Mouse (Mus musculus): ENCODE data around the gene Lad1. TPM values are rescaled to one million over a fixed set of nuclear protein-coding genes. Genes with fewer than 3 reads are reported as not detected.
A peak's percentile ranks its signal among the peaks of the same experiment; 100 is the strongest.

The Lad1 gene
- polyA plus RNA-seq, 1 experiment from 2014 or later, result 0.58 TPM

DNA sequence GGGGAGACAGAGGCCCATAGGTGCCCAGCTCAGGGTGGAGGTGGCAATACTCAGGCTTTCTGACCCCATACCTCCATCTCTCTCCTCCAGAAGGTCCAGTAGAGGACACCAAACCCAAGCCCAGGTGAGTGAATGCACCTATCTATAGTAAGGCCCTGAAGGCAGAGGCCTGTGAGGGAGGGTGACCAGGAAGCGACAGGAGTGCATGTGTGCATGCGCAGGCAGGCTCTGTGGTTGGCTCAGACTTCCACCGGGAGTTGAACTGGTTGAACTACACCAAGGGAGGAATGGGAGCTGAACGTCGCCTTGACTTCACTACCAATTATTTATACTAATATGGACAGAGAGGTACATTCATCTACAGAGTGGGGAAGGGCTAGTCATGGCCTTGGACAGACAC lies 28.2 kb downstream of the Lad1 start:
- no peak for DNase-seq
- no peaks in the 10 kb centered on the region for H3K27me3 ChIP-seq (ENCODE audit: control insufficient read depth, insufficient read depth, low read length)
- no peak overlapping the region for H3K4me3 ChIP-seq (replicated peaks; ENCODE audit: low read depth, low read length)

DNA sequence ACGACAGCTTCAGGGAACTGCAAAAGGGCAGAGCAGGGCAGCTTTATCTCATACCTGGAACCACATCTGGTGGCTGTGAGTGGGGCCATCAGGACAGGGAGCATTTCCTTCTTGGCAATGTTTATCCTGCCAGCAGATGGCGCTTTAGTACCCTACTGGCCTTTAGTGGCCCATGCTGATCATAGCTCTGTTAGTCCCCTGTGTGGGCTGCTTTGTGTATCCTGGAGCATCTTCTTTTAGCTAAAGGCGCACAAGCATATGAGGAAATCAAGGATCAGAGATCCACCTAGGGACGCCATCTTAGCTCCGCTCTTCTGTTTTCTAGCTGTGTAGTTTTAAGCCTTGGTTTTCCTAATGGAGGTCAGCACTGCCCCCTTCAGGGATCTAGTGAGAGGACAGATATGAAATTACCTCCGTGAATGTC lies 28.8 kb downstream of the Lad1 start:
- H3K27me3 ChIP-seq (ENCODE audit: control insufficient read depth, insufficient read depth, low read length), result no peaks in the 10 kb centered on the region
- no peak for ATAC-seq (ENCODE audit: low FRiP score, low TSS enrichment)
- no peak overlapping the region for H3K9ac ChIP-seq (replicated peaks; ENCODE audit: low read length)
- H3K9me3 ChIP-seq (ENCODE audit: control insufficient read depth, low read length), result no peaks in the 10 kb centered on the region
- WGBS, result 27% methylated on average over 6 of the region's 6 CpGs
- no peaks in the 10 kb centered on the region for H3K36me3 ChIP-seq (ENCODE audit: control insufficient read depth, insufficient read depth, low read length)
- no peak overlapping the region for H3K4me2 ChIP-seq (ENCODE audit: low read length)
- DNase-seq, result peak; percentile 69
- H3K27ac ChIP-seq (replicated peaks; ENCODE audit: low read depth, low read length), result no peak overlapping the region
- peaks cover 3% of the 10 kb centered on the region for H3K4me1 ChIP-seq (ENCODE audit: control insufficient read depth, insufficient read depth, low read length)
- no peak overlapping the region for H3K4me3 ChIP-seq (replicated peaks; ENCODE audit: low read depth, low read length)

More for the DNA sequence above, 28.2 kb downstream of the Lad1 start:
- Histone ChIP-seq H3K4me2 (ENCODE audit: low read length) (no peak overlapping the region), H3K9me3 (ENCODE audit: control insufficient read depth, low read length) (no peaks in the 10 kb centered on the region), H3K36me3 (ENCODE audit: control insufficient read depth, insufficient read depth, low read length) (no peaks in the 10 kb centered on the region), H3K9ac (replicated peaks; ENCODE audit: low read length) (no peak overlapping the region), H3K27ac (replicated peaks; ENCODE audit: low read depth, low read length) (no peak overlapping the region), H3K4me1 (ENCODE audit: control insufficient read depth, insufficient read depth, low read length) (no peaks in the 10 kb centered on the region)
- 76% methylated on average over 5 of the region's 5 CpGs for WGBS
- ATAC-seq (ENCODE audit: low FRiP score, low TSS enrichment), result no peak

DNA sequence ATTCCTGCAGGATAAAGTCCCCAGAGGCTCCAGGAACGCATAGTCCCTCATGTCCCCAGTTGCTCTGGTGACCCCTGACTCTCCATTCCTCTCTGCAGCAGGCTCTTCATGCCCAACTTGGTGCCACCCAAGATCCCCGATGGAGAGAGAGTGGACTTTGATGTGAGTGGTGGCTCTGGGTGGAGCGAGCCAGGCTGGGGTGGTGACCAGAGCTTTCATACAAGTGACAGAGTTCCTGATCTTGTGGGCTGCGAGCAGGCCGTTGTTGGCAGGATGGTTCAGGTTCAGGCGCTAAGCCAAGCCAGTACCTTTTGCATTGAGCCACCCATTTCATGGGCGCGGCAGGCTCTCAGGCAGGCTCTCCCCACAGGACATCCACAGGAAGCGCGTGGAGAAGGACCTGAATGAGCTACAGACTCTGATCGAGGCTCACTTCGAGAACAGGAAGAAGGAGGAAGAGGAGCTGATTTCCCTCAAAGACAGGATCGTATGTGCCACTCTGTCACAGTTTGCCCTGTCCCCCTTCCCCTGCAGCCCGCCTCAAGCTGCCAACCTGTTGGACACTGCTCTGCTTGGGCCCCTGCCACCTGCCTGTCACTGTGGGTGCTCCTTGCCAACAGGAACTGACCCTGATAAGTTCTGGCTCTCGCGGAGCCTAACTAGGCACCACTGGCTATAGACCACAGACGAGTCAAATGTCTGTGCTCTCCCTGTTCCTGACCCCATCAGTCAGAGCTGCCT lies 29.4 kb downstream of the Lad1 start:
- H3K36me3 ChIP-seq (ENCODE audit: control insufficient read depth, insufficient read depth, low read length), result no peaks in the 10 kb centered on the region
- 88% methylated on average over 17 of the region's 17 CpGs for WGBS
- H3K4me3 ChIP-seq (replicated peaks; ENCODE audit: low read depth, low read length), result no peak overlapping the region
- H3K9ac ChIP-seq (replicated peaks; ENCODE audit: low read length), result no peak overlapping the region
- ATAC-seq (ENCODE audit: low FRiP score, low TSS enrichment) (no peak), DNase-seq (no peak)
- H3K9me3 ChIP-seq (ENCODE audit: control insufficient read depth, low read length), result no peaks in the 10 kb centered on the region
- H3K4me2 ChIP-seq (ENCODE audit: low read length), result no peak overlapping the region
- H3K4me1 ChIP-seq (ENCODE audit: control insufficient read depth, insufficient read depth, low read length), result peaks cover 7% of the 10 kb centered on the region
- H3K27ac ChIP-seq (replicated peaks; ENCODE audit: low read depth, low read length), result no peak overlapping the region
- no peaks in the 10 kb centered on the region for H3K27me3 ChIP-seq (ENCODE audit: control insufficient read depth, insufficient read depth, low read length)

DNA sequence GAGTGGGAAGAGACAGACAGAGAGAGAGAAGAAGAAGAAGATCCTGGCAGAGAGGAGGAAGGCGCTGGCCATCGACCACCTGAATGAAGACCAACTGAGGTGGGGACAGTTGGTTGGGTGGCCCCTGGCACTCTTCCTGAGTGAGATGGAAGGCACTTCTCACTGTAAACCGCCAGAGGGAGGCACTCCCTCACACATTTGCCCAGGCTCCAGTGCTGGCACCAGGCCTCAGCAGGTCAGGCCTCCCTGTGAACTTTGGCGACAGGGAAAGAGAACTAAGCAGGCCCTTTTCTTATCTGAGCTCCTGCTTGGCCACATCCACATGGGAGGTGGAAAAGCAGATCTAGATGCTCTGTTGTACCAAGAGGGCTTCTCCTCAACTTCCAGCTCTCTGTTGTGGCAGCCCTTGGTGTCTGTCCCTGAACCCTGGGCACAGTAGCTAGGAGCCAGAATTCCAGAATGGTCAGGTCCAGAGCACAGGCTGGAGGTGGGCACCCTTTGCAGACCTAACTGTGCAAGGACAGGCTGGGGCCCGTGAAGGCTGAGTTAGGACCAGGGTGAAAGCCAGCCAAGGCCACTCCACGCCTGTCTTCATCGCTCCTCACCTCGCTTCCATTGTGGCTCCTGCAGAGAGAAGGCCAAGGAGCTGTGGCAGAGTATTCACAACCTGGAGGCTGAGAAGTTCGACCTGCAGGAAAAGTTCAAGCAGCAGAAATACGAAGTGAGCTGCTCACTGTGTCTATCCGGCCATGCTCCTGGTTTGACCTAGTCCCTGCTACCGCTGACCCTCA lies 32.5 kb downstream of the Lad1 start:
- ATAC-seq (ENCODE audit: low FRiP score, low TSS enrichment) (no peak), DNase-seq (peak; percentile 40)
- Histone ChIP-seq H3K9me3 (ENCODE audit: control insufficient read depth, low read length) (no peaks in the 10 kb centered on the region), H3K4me2 (ENCODE audit: low read length) (no peak overlapping the region), H3K4me1 (ENCODE audit: control insufficient read depth, insufficient read depth, low read length) (peaks cover 7% of the 10 kb centered on the region), H3K4me3 (replicated peaks; ENCODE audit: low read depth, low read length) (no peak overlapping the region), H3K27me3 (ENCODE audit: control insufficient read depth, insufficient read depth, low read length) (no peaks in the 10 kb centered on the region), H3K9ac (replicated peaks; ENCODE audit: low read length) (no peak overlapping the region), H3K27ac (replicated peaks; ENCODE audit: low read depth, low read length) (no peak overlapping the region), H3K36me3 (ENCODE audit: control insufficient read depth, insufficient read depth, low read length) (no peaks in the 10 kb centered on the region)
- whole genome bisulfite sequencing, result 73% methylated on average over 12 of the region's 12 CpGs

DNA sequence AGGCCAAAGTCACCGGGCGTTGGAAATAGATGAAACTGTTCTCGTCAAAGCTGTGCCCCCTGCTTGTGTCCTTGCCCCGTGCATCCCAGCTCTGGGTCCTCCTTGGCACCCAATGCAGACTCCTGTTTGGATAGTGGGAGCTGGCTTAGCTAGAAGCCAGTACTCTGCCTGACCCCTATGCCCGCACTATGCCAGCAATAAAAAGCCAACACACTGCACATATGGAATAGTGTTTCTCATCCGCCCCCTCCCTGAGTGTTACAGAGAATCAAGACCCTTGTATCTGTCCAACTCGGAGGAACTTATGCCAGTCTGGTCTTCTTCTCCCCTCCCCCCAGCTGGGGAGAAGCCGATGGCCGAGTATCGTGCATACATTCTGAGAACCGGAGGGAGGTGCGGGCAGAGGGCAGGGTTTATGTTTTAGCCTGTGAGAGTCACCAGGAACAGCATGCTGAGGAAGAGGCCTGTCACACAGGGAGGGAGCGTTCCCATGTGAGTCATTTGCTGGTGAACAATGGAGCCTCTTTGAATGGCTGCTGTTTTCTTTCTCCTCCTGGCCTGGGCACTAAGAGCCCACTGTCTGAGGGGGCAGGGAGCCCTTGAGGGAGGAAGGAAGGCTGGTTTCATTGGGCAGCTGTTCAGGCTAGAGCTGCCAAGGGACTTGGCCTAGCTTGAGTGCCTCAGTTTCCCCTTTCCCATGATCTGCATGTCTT lies 33.8 kb downstream of the Lad1 start:
- 46% methylated on average over 13 of the region's 13 CpGs for WGBS

DNA sequence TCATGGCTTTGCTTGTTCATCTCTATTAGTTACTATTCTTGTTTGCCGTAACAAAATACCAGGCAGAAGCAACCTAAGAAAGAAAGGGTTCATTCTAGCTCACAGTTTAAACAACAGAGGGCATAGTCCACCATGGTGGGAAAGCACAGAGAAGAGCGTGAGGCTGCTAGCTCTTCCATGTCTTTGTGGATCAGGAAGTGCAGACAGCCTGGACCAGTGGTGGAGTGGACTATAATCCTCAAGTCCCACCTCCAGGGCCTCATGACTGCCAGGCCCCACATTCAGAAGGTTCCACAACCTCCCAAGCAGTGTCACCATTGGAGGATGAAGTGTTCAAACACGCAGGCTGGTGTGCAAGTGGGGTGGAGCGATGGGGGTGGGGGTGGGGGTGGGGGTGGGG lies 34.8 kb downstream of the Lad1 start:
- no peaks in the 10 kb centered on the region for H3K27me3 ChIP-seq (ENCODE audit: control insufficient read depth, insufficient read depth, low read length)
- H3K9me3 ChIP-seq (ENCODE audit: control insufficient read depth, low read length), result no peaks in the 10 kb centered on the region
- H3K4me3 ChIP-seq (replicated peaks; ENCODE audit: low read depth, low read length), result no peak overlapping the region
- H3K36me3 ChIP-seq (ENCODE audit: control insufficient read depth, insufficient read depth, low read length), result no peaks in the 10 kb centered on the region
- no peak overlapping the region for H3K4me2 ChIP-seq (ENCODE audit: low read length)
- no peak for ATAC-seq (ENCODE audit: low FRiP score, low TSS enrichment)
- no peak for DNase-seq
- WGBS, result 93% methylated on average over 4 of the region's 4 CpGs
- no peak overlapping the region for H3K9ac ChIP-seq (replicated peaks; ENCODE audit: low read length)
- peaks cover 7% of the 10 kb centered on the region for H3K4me1 ChIP-seq (ENCODE audit: control insufficient read depth, insufficient read depth, low read length)
- no peak overlapping the region for H3K27ac ChIP-seq (replicated peaks; ENCODE audit: low read depth, low read length)

More for the DNA sequence above, 33.8 kb downstream of the Lad1 start:
- H3K27me3 ChIP-seq (ENCODE audit: control insufficient read depth, insufficient read depth, low read length), result no peaks in the 10 kb centered on the region
- H3K27ac ChIP-seq (replicated peaks; ENCODE audit: low read depth, low read length), result no peak overlapping the region
- no peaks in the 10 kb centered on the region for H3K9me3 ChIP-seq (ENCODE audit: control insufficient read depth, low read length)
- H3K9ac ChIP-seq (replicated peaks; ENCODE audit: low read length), result no peak overlapping the region
- H3K4me2 ChIP-seq (ENCODE audit: low read length), result no peak overlapping the region
- H3K4me3 ChIP-seq (replicated peaks; ENCODE audit: low read depth, low read length), result no peak overlapping the region
- DNase-seq, result peak; percentile 38
- H3K36me3 ChIP-seq (ENCODE audit: control insufficient read depth, insufficient read depth, low read length), result no peaks in the 10 kb centered on the region
- ATAC-seq (ENCODE audit: low FRiP score, low TSS enrichment), result no peak
- H3K4me1 ChIP-seq (ENCODE audit: control insufficient read depth, insufficient read depth, low read length), result peaks cover 7% of the 10 kb centered on the region

DNA sequence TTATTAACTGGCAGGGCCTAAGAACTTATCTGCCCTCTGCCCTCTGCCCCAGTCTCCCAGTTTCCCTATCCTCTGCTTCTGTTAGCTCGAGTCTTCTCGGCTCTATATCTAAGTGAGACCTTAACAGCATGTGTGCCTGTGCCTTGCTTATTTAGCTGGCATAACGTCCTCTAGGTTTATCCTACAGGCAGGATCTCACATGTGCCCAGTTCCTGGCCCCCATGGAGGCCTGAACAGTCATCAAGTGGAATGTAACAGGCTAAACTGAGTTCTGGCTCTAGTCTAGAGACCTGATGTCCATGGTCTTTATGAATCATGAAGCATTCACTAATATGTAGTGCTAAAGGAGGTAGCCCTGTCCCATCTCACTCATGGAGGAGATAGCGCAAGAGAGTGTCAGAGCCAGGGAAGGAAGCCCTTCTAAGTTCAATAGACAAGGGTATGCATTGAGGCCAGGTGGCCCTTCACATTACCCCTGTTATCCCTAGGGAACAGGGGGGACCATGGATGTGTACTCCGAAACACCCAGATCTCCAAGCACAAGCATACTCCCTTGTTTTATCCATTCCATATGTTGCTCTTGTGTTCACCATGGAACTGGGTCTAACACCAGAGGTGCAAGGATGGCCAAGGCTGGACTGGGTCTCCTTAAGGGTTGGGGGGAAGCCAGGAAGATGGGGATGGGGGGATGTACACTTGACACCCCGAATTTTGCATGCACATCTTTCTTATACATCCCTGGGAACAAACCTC lies 36.4 kb downstream of the Lad1 start:
- Histone ChIP-seq H3K4me2 (ENCODE audit: low read length) (no peak overlapping the region), H3K9me3 (ENCODE audit: control insufficient read depth, low read length) (no peaks in the 10 kb centered on the region), H3K36me3 (ENCODE audit: control insufficient read depth, insufficient read depth, low read length) (no peaks in the 10 kb centered on the region), H3K27me3 (ENCODE audit: control insufficient read depth, insufficient read depth, low read length) (no peaks in the 10 kb centered on the region), H3K4me3 (replicated peaks; ENCODE audit: low read depth, low read length) (no peak overlapping the region), H3K4me1 (ENCODE audit: control insufficient read depth, insufficient read depth, low read length) (peaks cover 7% of the 10 kb centered on the region), H3K27ac (replicated peaks; ENCODE audit: low read depth, low read length) (no peak overlapping the region), H3K9ac (replicated peaks; ENCODE audit: low read length) (no peak overlapping the region)
- ATAC-seq (ENCODE audit: low FRiP score, low TSS enrichment), result no peak
- DNase-seq, result no peak
- 90% methylated on average over 6 of the region's 6 CpGs for WGBS

DNA sequence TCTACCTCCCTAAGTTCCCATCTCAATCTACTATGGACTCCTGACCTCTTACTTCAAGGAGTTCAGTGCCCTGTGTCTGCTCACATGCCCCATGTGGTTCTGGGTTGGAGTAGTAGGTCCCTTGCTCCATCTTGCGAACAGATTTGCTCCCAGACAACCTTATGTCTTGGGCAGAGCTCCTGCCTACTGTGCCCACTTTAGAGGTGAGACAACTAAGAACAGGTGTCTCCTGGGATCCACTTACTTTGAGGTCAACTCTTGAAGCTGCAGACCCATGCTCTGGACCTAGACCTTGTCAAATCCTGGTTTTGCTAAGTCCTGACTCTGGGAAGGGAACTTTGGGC lies 36.9 kb downstream of the Lad1 start:
- DNase-seq (no peak), ATAC-seq (ENCODE audit: low FRiP score, low TSS enrichment) (no peak)
- Histone ChIP-seq H3K27me3 (ENCODE audit: control insufficient read depth, insufficient read depth, low read length) (no peaks in the 10 kb centered on the region), H3K4me1 (ENCODE audit: control insufficient read depth, insufficient read depth, low read length) (peaks cover 7% of the 10 kb centered on the region), H3K9ac (replicated peaks; ENCODE audit: low read length) (no peak overlapping the region), H3K9me3 (ENCODE audit: control insufficient read depth, low read length) (no peaks in the 10 kb centered on the region), H3K4me3 (replicated peaks; ENCODE audit: low read depth, low read length) (no peak overlapping the region), H3K27ac (replicated peaks; ENCODE audit: low read depth, low read length) (no peak overlapping the region), H3K36me3 (ENCODE audit: control insufficient read depth, insufficient read depth, low read length) (no peaks in the 10 kb centered on the region), H3K4me2 (ENCODE audit: low read length) (no peak overlapping the region)
- 97% methylated on average over 1 of the region's 1 CpGs for WGBS

All from midbrain, embryonic 14.5 days (tissue).